Comparison of ENCODE assay signal across 20 mouse cellular contexts in genomic region chr3:14993936-14994335, GRCm38 (mm10).
"Had no signal": no experiment of that assay in that cellular context is flagged by ENCODE, and none has a peak within 500 bp of the region (broad histone marks: within the 10 kb centered on the region; RNA-seq: fewer than 3 reads in every experiment).

No protein-coding gene starts in this region.

- H3K4me2 ChIP-seq: lung, embryonic 15.5 days; midbrain, embryonic 12.5 days; neural tube, embryonic 13.5 days; neural tube, embryonic 15.5 days had no signal

- H3K9me3 ChIP-seq: lung, embryonic 15.5 days; midbrain, embryonic 10.5 days; midbrain, embryonic 12.5 days; neural tube, embryonic 13.5 days; neural tube, embryonic 15.5 days had no signal

- H3K4me1 ChIP-seq: lung, embryonic 15.5 days; midbrain, embryonic 10.5 days; midbrain, embryonic 12.5 days; neural tube, embryonic 13.5 days; neural tube, embryonic 15.5 days had no signal

- ATAC-seq: liver, postnatal 0 days; lung, postnatal 0 days; midbrain, embryonic 16.5 days had no signal

- H3K36me3 ChIP-seq: lung, embryonic 15.5 days; midbrain, embryonic 10.5 days; midbrain, embryonic 12.5 days; neural tube, embryonic 13.5 days; neural tube, embryonic 15.5 days had no signal

- H3K27ac ChIP-seq: lung, embryonic 15.5 days; midbrain, embryonic 10.5 days; midbrain, embryonic 12.5 days; neural tube, embryonic 13.5 days; neural tube, embryonic 15.5 days had no signal

- H3K4me3 ChIP-seq: lung, embryonic 15.5 days; midbrain, embryonic 10.5 days; midbrain, embryonic 12.5 days; myocyte; neural tube, embryonic 13.5 days; neural tube, embryonic 15.5 days had no signal

- H3K27me3 ChIP-seq: lung, embryonic 15.5 days; midbrain, embryonic 12.5 days; neural tube, embryonic 13.5 days; neural tube, embryonic 15.5 days had no signal

- DNase-seq: liver, postnatal 0 days; lung, adult 2 months; lung, postnatal 4 days; midbrain, embryonic 14.5 days; retina, postnatal 1 day; right cerebral cortex, adult 18-20 months; right cerebral cortex, postnatal 25 days; right cerebral cortex, postnatal 4 days; spleen, adult 18-20 months; thymus, adult 2 months; thymus, postnatal 25 days; thymus, postnatal 4 days had no signal

- H3K9ac ChIP-seq: liver, postnatal 0 days; lung, embryonic 15.5 days; midbrain, embryonic 12.5 days; neural tube, embryonic 13.5 days; neural tube, embryonic 15.5 days had no signal
